Mouse (Mus musculus): Measurements from ENCODE around the gene Tomm7. TPM values are rescaled to one million over a fixed set of nuclear protein-coding genes. Genes with fewer than 3 reads are reported as not detected.
"Not testable (repeated sequence)": the region's sequence is repeated elsewhere in the genome, so short reads cannot be mapped to it uniquely, and the experiment has no call there.

The Tomm7 gene
- total and polyA plus RNA-seq, 2 experiments from 2014 or later: 26.0 to 137 TPM

GRCm38 (mm10) chr5:23850345-23851159 lies 6.6 kb upstream of the Tomm7 start:
- no peaks in the 10 kb centered on the region for H3K9me3 ChIP-seq (replicated peaks; ENCODE audit: control insufficient read depth, low read length)
- ATAC-seq (ENCODE audit: insufficient read depth, low read depth) (peak; percentile 98), DNase-seq (ENCODE audit: low spot score) (peak; percentile 75)
- under 1% methylated on average over 51 of the region's 61 CpGs for WGBS
- no peaks in the 10 kb centered on the region for H3K27me3 ChIP-seq (ENCODE audit: control insufficient read depth, insufficient read depth, low read length)
- H3K36me3 ChIP-seq (replicated peaks; ENCODE audit: control insufficient read depth, insufficient read depth, low read length): peaks cover 27% of the 10 kb centered on the region
- H3K4me3 ChIP-seq (ENCODE audit: low read depth, low read length): peak overlapping the region; percentile 80
- H3K4me1 ChIP-seq (ENCODE audit: control insufficient read depth, insufficient read depth): peaks cover 4% of the 10 kb centered on the region; the same call in 1 of the 2 replicates
- H3K9ac ChIP-seq (replicated peaks; ENCODE audit: low read depth, low read length): peak overlapping the region; percentile 63
- peak overlapping the region; percentile 85 for H3K27ac ChIP-seq (ENCODE audit: low read depth)
- H3K4me2 ChIP-seq (ENCODE audit: low read depth, low read length): peak overlapping the region; percentile 64
- peak; percentile 56; the same call in 1 of the 2 replicates for TF ChIP-seq EP300 (IDR thresholded peaks at IDR 0.05; ENCODE audit: low read depth)
- TF ChIP-seq CTCF (IDR thresholded peaks at IDR 0.05; ENCODE audit: low read depth): peak; percentile 82

- Histone ChIP-seq H3K9me3 (replicated peaks; ENCODE audit: control insufficient read depth, low read length) (no peaks in the 10 kb centered on the region), H3K9ac (replicated peaks; ENCODE audit: low read depth, low read length) (no peak overlapping the region), H3K36me3 (replicated peaks; ENCODE audit: control insufficient read depth, insufficient read depth, low read length) (no peaks in the 10 kb centered on the region; the same call in 1 of the 2 replicates), H3K27me3 (ENCODE audit: control insufficient read depth, insufficient read depth, low read length) (no peaks in the 10 kb centered on the region), H3K4me3 (ENCODE audit: low read depth, low read length) (no peak overlapping the region), H3K4me1 (ENCODE audit: control insufficient read depth, insufficient read depth) (peaks cover 6% of the 10 kb centered on the region), H3K4me2 (ENCODE audit: low read depth, low read length) (no peak overlapping the region), H3K27ac (ENCODE audit: low read depth) (peak overlapping the region; percentile 90)
- TF ChIP-seq CTCF (IDR thresholded peaks at IDR 0.05; ENCODE audit: low read depth): no peak
- no peak for TF ChIP-seq EP300 (IDR thresholded peaks at IDR 0.05; ENCODE audit: low read depth)
- ATAC-seq (ENCODE audit: insufficient read depth, low read depth) (no peak), DNase-seq (ENCODE audit: low spot score) (no peak)
- 86% methylated on average over 3 of the region's 3 CpGs for WGBS
These were observed 1.2 kb upstream of the Tomm7 start for GRCm38 (mm10) chr5:23845141-23845540.

DNA sequence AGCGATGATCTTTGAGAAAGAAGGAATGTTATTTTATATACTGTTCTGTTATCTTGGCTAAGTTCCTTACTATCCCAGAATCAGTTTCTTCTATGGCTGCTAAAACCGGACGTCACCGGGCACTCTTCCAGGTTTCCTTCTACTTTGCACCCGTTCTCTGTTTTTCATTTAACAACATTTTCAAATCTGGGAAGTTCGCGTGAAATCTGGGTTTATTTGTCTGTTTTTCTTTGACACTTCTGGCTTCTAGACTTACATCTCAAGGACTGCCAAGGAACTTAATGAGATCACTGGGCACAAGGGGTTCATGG lies 525 bp upstream of the Tomm7 start:
- Histone ChIP-seq H3K4me1 (ENCODE audit: control insufficient read depth, insufficient read depth) (peaks cover 6% of the 10 kb centered on the region), H3K9me3 (replicated peaks; ENCODE audit: control insufficient read depth, low read length) (no peaks in the 10 kb centered on the region), H3K4me3 (ENCODE audit: low read depth, low read length) (peak overlapping the region; percentile 68), H3K4me2 (ENCODE audit: low read depth, low read length) (peak overlapping the region; percentile 74), H3K36me3 (replicated peaks; ENCODE audit: control insufficient read depth, insufficient read depth, low read length) (peaks cover 3% of the 10 kb centered on the region), H3K27ac (ENCODE audit: low read depth) (peak overlapping the region; percentile 90), H3K27me3 (ENCODE audit: control insufficient read depth, insufficient read depth, low read length) (no peaks in the 10 kb centered on the region), H3K9ac (replicated peaks; ENCODE audit: low read depth, low read length) (peak overlapping the region; percentile 69)
- DNase-seq (ENCODE audit: low spot score) (peak; percentile 43), ATAC-seq (ENCODE audit: insufficient read depth, low read depth) (peak; percentile 25)
- 20% methylated on average over 7 of the region's 7 CpGs for WGBS
- TF ChIP-seq CTCF (IDR thresholded peaks at IDR 0.05; ENCODE audit: low read depth) (no peak), EP300 (IDR thresholded peaks at IDR 0.05; ENCODE audit: low read depth) (peak; percentile 38; the same call in 1 of the 2 replicates)

- Histone ChIP-seq H3K27ac (ENCODE audit: low read depth) (no peak overlapping the region), H3K9ac (replicated peaks; ENCODE audit: low read depth, low read length) (no peak overlapping the region), H3K4me3 (ENCODE audit: low read depth, low read length) (no peak overlapping the region), H3K9me3 (replicated peaks; ENCODE audit: control insufficient read depth, low read length) (no peaks in the 10 kb centered on the region), H3K27me3 (ENCODE audit: control insufficient read depth, insufficient read depth, low read length) (no peaks in the 10 kb centered on the region), H3K4me2 (ENCODE audit: low read depth, low read length) (no peak overlapping the region), H3K4me1 (ENCODE audit: control insufficient read depth, insufficient read depth) (peaks cover 3% of the 10 kb centered on the region), H3K36me3 (replicated peaks; ENCODE audit: control insufficient read depth, insufficient read depth, low read length) (peaks cover 17% of the 10 kb centered on the region)
- ATAC-seq (ENCODE audit: insufficient read depth, low read depth): no peak
- no peak for DNase-seq (ENCODE audit: low spot score)
- no peak for TF ChIP-seq CTCF (IDR thresholded peaks at IDR 0.05; ENCODE audit: low read depth)
- TF ChIP-seq EP300 (IDR thresholded peaks at IDR 0.05; ENCODE audit: low read depth): no peak
- 90% methylated on average over 7 of the region's 7 CpGs for WGBS
These were observed 5.8 kb downstream of the Tomm7 start for GRCm38 (mm10) chr5:23838158-23838557.

GRCm38 (mm10) chr5:23835691-23836090 lies 8.3 kb downstream of the Tomm7 start:
- Histone ChIP-seq H3K36me3 (replicated peaks; ENCODE audit: control insufficient read depth, insufficient read depth, low read length) (peaks cover 17% of the 10 kb centered on the region), H3K27me3 (ENCODE audit: control insufficient read depth, insufficient read depth, low read length) (peaks cover 13% of the 10 kb centered on the region; the same call in 1 of the 2 replicates)
- not testable (repeated sequence) for DNase-seq (ENCODE audit: low spot score); H3K4me1 ChIP-seq (ENCODE audit: control insufficient read depth, insufficient read depth); H3K4me3 ChIP-seq (ENCODE audit: low read depth, low read length); H3K9me3 ChIP-seq (replicated peaks; ENCODE audit: control insufficient read depth, low read length); H3K9ac ChIP-seq (replicated peaks; ENCODE audit: low read depth, low read length); ATAC-seq (ENCODE audit: insufficient read depth, low read depth); H3K4me2 ChIP-seq (ENCODE audit: low read depth, low read length); H3K27ac ChIP-seq (ENCODE audit: low read depth)
- 75% methylated on average over 1 of the region's 1 CpGs for WGBS

Measured in heart, postnatal 0 days (tissue).